Mouse (Mus musculus) hindbrain, embryonic 10.5 days (tissue): Measurements from ENCODE around the gene Map3k14. TPM values are rescaled to one million over a fixed set of nuclear protein-coding genes. Genes with fewer than 3 reads are reported as not detected.

Experiments
- DNase-seq: peaks from one replicate; pipeline ENCODE4 v3.0.0-alpha.2; 2017; ENCODE audit warnings: low spot score
- H3K27ac ChIP-seq: fragments of 300-500 bp; sonication (generic); 2 replicates; pipeline ENCODE4 v1.5.1; 2016; ENCODE audit warnings: mild to moderate bottlenecking, moderate library complexity
- H3K27me3 ChIP-seq: fragments of 300-500 bp; sonication (generic); 2 replicates; pipeline ENCODE4 v1.6.1; 2016; ENCODE audit warnings: mild to moderate bottlenecking; ENCODE audit not compliant: poor library complexity, insufficient read depth, severe bottlenecking
- H3K36me3 ChIP-seq: fragments of 300-500 bp; sonication (generic); 2 replicates; pipeline ENCODE4 v1.6.1; 2016; ENCODE audit warnings: mild to moderate bottlenecking, moderate library complexity
- H3K4me1 ChIP-seq: fragments of 300-500 bp; sonication (generic); replicated peaks from 2 replicates; pipeline ENCODE4 v1.6.1; 2016; ENCODE audit warnings: mild to moderate bottlenecking
- H3K4me3 ChIP-seq: fragments of 300-500 bp; sonication (generic); 2 replicates; pipeline ENCODE4 v1.5.1; 2016; ENCODE audit warnings: mild to moderate bottlenecking, moderate library complexity
- H3K9me3 ChIP-seq: fragments of 300-500 bp; sonication (generic); 2 replicates; pipeline ENCODE4 v1.6.1; 2016; ENCODE audit warnings: mild to moderate bottlenecking, moderate library complexity
- WGBS: fragments of 180-500 bp; shearing (Covaris S2); methylation state at CpG from one replicate; pipeline ENCODE4 v1.1.7; 2016; 5-methylcytosine and 5-hydroxymethylcytosine counted together
- polyA plus RNA-seq: library from polyadenylated mRNA; unstranded; fragments of >200 nt; fragmentation: Nextera tagmentation; extraction: Ambion mirVana; gene quantifications from 2 replicates; pipeline ENCODE4 v1.2.1, GENCODE M21; 2016

Gene Map3k14
- polyA plus RNA-seq, 1 experiment from 2014 or later, result 4.2 TPM

DNA sequence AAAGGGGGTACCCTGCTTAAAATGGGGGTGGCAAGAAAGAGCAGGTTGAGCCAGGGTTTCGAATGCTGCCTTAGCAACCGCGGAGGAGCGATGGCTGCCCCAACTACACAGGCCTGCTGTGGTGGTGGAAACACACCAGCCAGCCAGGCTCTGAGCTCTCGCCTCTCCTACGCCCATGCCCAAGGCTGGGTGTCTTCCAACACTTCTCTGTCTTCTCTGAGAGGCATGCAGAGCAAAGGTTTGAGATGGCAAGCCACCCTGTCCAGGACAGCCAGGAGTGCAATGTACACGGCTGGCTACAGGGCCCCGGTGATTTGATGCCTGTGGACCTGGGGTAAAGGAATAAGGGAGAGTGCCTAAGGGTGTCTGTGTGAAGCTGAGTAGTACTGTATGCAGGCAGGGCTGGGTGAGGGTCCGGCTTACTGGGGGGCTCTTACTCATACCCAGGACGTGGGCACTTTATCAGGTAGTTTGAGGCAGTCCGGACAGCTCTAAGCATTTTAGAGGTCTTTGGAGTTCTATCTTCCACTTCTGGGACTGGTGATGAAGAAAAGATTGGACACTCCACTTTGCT is 93.4 kb downstream of the Map3k14 start:
- Histone ChIP-seq H3K36me3 (no peaks in the 10 kb centered on the region), H3K4me1 (peaks cover 26% of the 10 kb centered on the region), H3K27ac (no peak overlapping the region), H3K9me3 (no peaks in the 10 kb centered on the region), H3K27me3 (peaks cover 65% of the 10 kb centered on the region), H3K4me3 (no peak overlapping the region)
- 90% methylated on average over 11 of the region's 11 CpGs for whole genome bisulfite sequencing
- no peak for DNase-seq

DNA sequence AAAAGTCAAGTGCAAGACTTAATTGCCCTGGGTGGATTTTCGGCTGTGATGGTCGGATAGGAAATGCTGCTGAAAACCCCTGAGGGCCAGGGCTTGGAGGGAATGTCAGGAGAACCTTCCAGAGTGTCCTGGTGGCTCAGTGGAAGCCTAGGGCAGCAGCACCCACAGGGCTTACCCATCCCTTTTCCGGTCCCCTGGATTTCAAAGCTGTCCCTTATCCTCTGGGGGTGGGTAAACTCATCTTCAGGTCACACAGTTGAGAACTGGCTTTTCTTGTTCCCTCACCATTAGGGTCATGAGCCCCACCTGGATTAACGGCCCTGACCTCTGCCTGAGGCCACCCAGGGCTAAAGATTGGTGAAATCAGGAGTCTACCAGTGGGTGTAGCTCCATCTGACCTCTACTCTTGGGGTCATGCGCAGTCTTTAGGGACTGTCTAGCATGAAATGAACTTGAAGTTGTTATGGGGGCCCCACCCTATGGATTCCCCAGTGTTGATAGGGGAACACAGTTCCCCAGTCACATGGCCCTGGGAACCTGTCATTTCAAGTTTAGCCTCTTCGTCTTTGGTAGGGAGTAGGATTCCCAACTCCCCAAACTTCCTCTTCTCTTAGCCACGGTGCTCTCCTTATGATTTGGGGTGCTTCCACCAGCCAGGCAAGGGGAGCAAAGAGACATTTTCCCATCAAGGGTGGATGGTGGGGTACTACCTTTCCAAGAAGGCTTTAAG is 94.1 kb downstream of the Map3k14 start:
- Histone ChIP-seq H3K27me3 (peaks cover 69% of the 10 kb centered on the region), H3K9me3 (no peaks in the 10 kb centered on the region), H3K4me3 (no peak overlapping the region), H3K36me3 (no peaks in the 10 kb centered on the region), H3K27ac (no peak overlapping the region), H3K4me1 (peaks cover 26% of the 10 kb centered on the region)
- WGBS, result 83% methylated on average over 7 of the region's 7 CpGs
- no peak for DNase-seq

- Histone ChIP-seq H3K4me3 (no peak overlapping the region; the same call in 1 of the 2 replicates), H3K27ac (no peak overlapping the region)
These were observed 94.8 kb downstream of the Map3k14 start for GRCm38 (mm10) chr11:103172392-103173040.

GRCm38 (mm10) chr11:103171703-103172391 is 95.4 kb downstream of the Map3k14 start:
- Histone ChIP-seq H3K4me1 (peaks cover 26% of the 10 kb centered on the region), H3K27me3 (peaks cover 76% of the 10 kb centered on the region), H3K4me3 (peak overlapping the region; percentile 9; the same call in 1 of the 2 replicates), H3K9me3 (no peaks in the 10 kb centered on the region), H3K36me3 (no peaks in the 10 kb centered on the region), H3K27ac (no peak overlapping the region)
- no peak for DNase-seq
- 52% methylated on average over 9 of the region's 9 CpGs for WGBS

More at GRCm38 (mm10) chr11:103172392-103173040, 94.8 kb downstream of the Map3k14 start:
- Histone ChIP-seq H3K4me1 (peaks cover 26% of the 10 kb centered on the region), H3K36me3 (no peaks in the 10 kb centered on the region), H3K27me3 (peaks cover 74% of the 10 kb centered on the region), H3K9me3 (no peaks in the 10 kb centered on the region)
- 77% methylated on average over 6 of the region's 6 CpGs for WGBS
- DNase-seq, result no peak

GRCm38 (mm10) chr11:103171286-103171620 is 96.0 kb downstream of the Map3k14 start:
- H3K4me1 ChIP-seq, result peaks cover 26% of the 10 kb centered on the region
- WGBS, result 3% methylated on average over 23 of the region's 23 CpGs
- peak overlapping the region; percentile 70 for H3K4me3 ChIP-seq
- H3K27ac ChIP-seq, result peak overlapping the region; percentile 77; the same call in 1 of the 2 replicates
- H3K9me3 ChIP-seq, result no peaks in the 10 kb centered on the region
- peak; percentile 40 for DNase-seq
- no peaks in the 10 kb centered on the region for H3K36me3 ChIP-seq
- peaks cover 79% of the 10 kb centered on the region for H3K27me3 ChIP-seq

DNA sequence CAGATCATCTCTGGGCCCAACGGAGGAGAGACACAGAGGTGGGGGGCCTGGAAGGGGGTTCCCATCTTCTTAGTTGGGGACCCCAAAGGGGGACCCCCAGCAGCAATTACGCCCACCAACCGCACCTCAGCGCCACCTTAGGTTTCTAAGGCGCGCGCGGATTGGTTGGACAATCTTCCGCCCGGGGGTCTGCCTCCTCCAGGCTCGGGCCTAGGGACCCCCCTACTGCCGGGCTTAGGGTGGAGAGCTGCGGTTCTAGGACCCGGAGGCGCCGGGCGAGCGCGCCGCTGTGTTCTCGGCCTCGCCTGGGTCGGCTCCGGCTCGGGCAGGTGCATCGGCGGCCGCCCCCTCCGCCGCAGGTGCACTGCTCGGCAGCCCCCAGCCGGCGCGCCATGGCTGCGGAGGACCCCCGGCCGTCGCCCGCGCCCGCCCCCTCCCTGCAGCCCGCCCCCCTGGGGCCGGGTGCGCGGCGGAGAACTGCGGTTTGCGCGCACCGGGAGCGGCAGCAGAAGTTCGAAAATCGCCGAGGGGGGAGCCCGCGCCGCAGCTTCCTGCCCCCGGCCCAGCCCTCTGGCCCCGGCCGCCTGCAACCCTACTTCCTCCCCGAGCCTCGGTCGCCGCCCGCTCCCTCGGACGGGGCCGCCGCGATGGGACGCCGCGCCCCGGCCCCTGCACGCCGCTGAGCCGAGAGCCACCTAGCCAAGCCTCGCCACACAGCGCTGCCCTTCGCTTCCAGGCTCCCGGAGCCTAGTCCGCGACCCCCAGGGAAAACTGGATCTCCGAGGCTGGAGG is 96.6 kb downstream of the Map3k14 start, which contains the start of gene Fmnl1:
TSS of gene Fmnl1 (plus strand) at position 614 of the 792 bp plus-strand sequence.
- peak within 1 kb of the TSS; percentile 70 for H3K4me3 ChIP-seq
- 2% methylated on average over 84 of the region's 84 CpGs for WGBS
- peak within 1 kb of the TSS; percentile 77 for H3K27ac ChIP-seq
- peaks cover 21% of the 10 kb centered on the region for H3K4me1 ChIP-seq
- H3K9me3 ChIP-seq, result no peaks in the 10 kb centered on the region
- peaks cover 83% of the 10 kb centered on the region for H3K27me3 ChIP-seq
- H3K36me3 ChIP-seq, result no peaks in the 10 kb centered on the region
- DNase-seq, result peak; percentile 34

GRCm38 (mm10) chr11:103170111-103170493 is 97.2 kb downstream of the Map3k14 start:
- WGBS, result 58% methylated on average over 3 of the region's 3 CpGs

More at GRCm38 (mm10) chr11:103170111-103170493, 97.2 kb downstream of the Map3k14 start:
- Histone ChIP-seq H3K4me3 (peak overlapping the region; percentile 70), H3K4me1 (peaks cover 21% of the 10 kb centered on the region), H3K27me3 (peaks cover 83% of the 10 kb centered on the region), H3K9me3 (no peaks in the 10 kb centered on the region), H3K36me3 (no peaks in the 10 kb centered on the region), H3K27ac (no peak overlapping the region)
- no peak for DNase-seq

Other genes starting within 250 kb of the Map3k14 start
- 47.1 and 55.6 TPM in 2 replicates for gene Nmt1, start 239.3 kb downstream of the Map3k14 start, polyA plus RNA-seq
- gene Dcakd, start 239.1 kb downstream of the Map3k14 start, polyA plus RNA-seq, result 272 and 276 TPM in 2 replicates
- gene Plcd3, start 165.8 kb downstream of the Map3k14 start, polyA plus RNA-seq, result 1.6 and 1.9 TPM in 2 replicates
- 7.7 and 8.3 TPM in 2 replicates for gene Acbd4, start 165.8 kb downstream of the Map3k14 start, polyA plus RNA-seq
- gene Hexim1, start 151.2 kb downstream of the Map3k14 start, polyA plus RNA-seq, result 1.7 and 2.3 TPM in 2 replicates
- 7.7 and 8.9 TPM in 2 replicates for gene Hexim2, start 135.0 kb downstream of the Map3k14 start, polyA plus RNA-seq
- gene Fmnl1, start 96.4 kb downstream of the Map3k14 start, polyA plus RNA-seq, result 0.72 and 1.5 TPM in 2 replicates
- gene 1700023F06Rik, start 58.9 kb downstream of the Map3k14 start, polyA plus RNA-seq, result 0.24 and 0.27 TPM in 2 replicates
- gene Spata32, start 49.0 kb downstream of the Map3k14 start, polyA plus RNA-seq, result not detected in 2 replicates
- 4.8 and 5.1 TPM in 2 replicates for gene Arhgap27, start 96.2 kb upstream of the Map3k14 start, polyA plus RNA-seq
- gene Plekhm1, start 145.2 kb upstream of the Map3k14 start, polyA plus RNA-seq, result 9.4 and 11.6 TPM in 2 replicates
- not detected in 2 replicates for gene Lrrc37a, start 237.1 kb upstream of the Map3k14 start, polyA plus RNA-seq